Mouse (Mus musculus) G1E (cell line): ENCODE measurements around the gene Hipk4.

Experiments used
- CTCF ChIP-seq: IDR thresholded peaks from 2 replicates; pipeline ENCODE4 v1.5.1; 2012; ENCODE audit warnings: low read depth, low read length, inconsistent platforms, mixed read lengths
- POLR2AphosphoS5 ChIP-seq: IDR thresholded peaks from 2 replicates; pipeline ENCODE4 v1.6.1; 2012; ENCODE audit warnings: low read depth, low read length, inconsistent platforms; ENCODE audit not compliant: insufficient replicate concordance

DNA sequence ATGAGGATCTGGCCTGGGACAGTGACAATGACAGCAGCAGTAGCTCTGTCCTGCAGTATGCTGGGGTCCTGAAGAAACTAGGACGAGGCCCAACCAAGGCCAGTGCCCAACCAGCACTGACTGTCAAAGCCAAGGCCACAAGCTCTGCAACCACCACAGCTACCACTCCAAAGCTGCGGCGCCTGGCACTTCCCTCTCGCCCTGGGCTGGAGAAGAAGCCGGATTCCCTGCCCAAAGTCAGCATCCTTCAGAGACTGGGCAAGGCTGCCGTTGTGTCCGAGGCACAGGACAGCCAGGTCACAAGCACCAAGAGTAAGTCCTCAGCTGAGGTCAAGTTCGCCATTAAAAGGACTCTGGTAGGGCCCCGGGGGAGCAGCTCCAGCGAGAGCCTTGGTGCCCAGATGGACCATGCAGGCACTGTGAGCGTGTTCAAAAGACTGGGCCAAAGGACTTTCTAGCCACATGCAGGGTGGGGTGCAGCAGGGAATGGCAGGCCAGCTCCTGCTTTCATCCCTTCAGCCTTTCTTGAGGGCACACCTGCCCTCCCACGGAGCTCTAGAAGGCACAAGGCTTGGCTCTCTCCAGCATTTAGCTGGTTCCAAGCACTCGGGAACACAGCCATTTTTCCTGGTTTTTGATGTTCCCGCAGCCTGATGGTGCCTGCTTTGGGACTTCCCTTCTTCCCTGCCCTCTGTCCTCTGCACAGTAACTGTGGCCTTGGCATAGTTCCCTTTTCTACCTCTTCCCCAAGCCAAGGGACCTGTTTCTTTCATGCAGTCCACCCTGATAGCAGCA is 57.5 kb downstream of the Hipk4 start:
- no peak for TF ChIP-seq CTCF
- no peak for TF ChIP-seq POLR2AphosphoS5
